Mouse (Mus musculus) heart, postnatal 0 days (tissue): ENCODE measurements around the gene Gm20547.
"Not testable (repeated sequence)": the region's sequence is repeated elsewhere in the genome, so short reads cannot be mapped to it uniquely, and the experiment has no call there.

ENCODE experiments used
- CTCF ChIP-seq: IDR thresholded peaks from 2 replicates; pipeline ENCODE4 v1.5.1; 2016; ENCODE audit warnings: antibody characterized with exemption, control low read depth, low read depth
- EP300 ChIP-seq: IDR thresholded peaks from 2 replicates; pipeline ENCODE4 v1.6.1; 2016; ENCODE audit warnings: antibody characterized with exemption, low read depth

GRCm38 (mm10) chr17:34810411-34810810 lies 71.4 kb downstream of the Gm20547 start:
- TF ChIP-seq CTCF, EP300: not testable (repeated sequence)
